Mouse (Mus musculus): ENCODE data around the gene Krtap9-3. TPM values are rescaled to one million over a fixed set of nuclear protein-coding genes. Genes with fewer than 3 reads are reported as not detected.

Gene Krtap9-3
- total and polyA plus RNA-seq, 2 experiments from 2014 or later: not detected

GRCm38 (mm10) chr11:99573164-99573563 lies 24.7 kb downstream of the Krtap9-3 start:
- Histone ChIP-seq H3K4me2 (ENCODE audit: low read depth) (no peak overlapping the region), H3K36me3 (ENCODE audit: insufficient read depth) (no peaks in the 10 kb centered on the region), H3K27me3 (ENCODE audit: insufficient read depth, low read length) (no peaks in the 10 kb centered on the region), H3K4me1 (ENCODE audit: insufficient read depth) (no peaks in the 10 kb centered on the region), H3K4me3 (ENCODE audit: low read depth, low read length) (no peak overlapping the region), H3K9ac (no peak overlapping the region), H3K9me3 (ENCODE audit: low read length) (no peaks in the 10 kb centered on the region), H3K27ac (ENCODE audit: low read depth, low read length) (no peak overlapping the region)
- WGBS: 24% methylated on average over 4 of the region's 4 CpGs
- TF ChIP-seq CTCF (IDR thresholded peaks at IDR 0.05; ENCODE audit: low read depth): no peak
- no peak for DNase-seq
- no peak for ATAC-seq

- no peak for DNase-seq
- no peaks in the 10 kb centered on the region for H3K27me3 ChIP-seq (ENCODE audit: insufficient read depth, low read length)
- TF ChIP-seq CTCF (IDR thresholded peaks at IDR 0.05; ENCODE audit: low read depth): no peak
- no peak within 1 kb of the TSS for H3K4me2 ChIP-seq (ENCODE audit: low read depth)
- no peak within 1 kb of the TSS for H3K27ac ChIP-seq (ENCODE audit: low read depth, low read length)
- H3K9ac ChIP-seq: no peak within 1 kb of the TSS
- no peaks in the 10 kb centered on the region for H3K4me1 ChIP-seq (ENCODE audit: insufficient read depth)
- H3K4me3 ChIP-seq (ENCODE audit: low read depth, low read length): no peak within 1 kb of the TSS
- WGBS: 94% methylated on average over 7 of the region's 7 CpGs
- no peaks in the 10 kb centered on the region for H3K9me3 ChIP-seq (ENCODE audit: low read length)
- ATAC-seq: no peak
- H3K36me3 ChIP-seq (ENCODE audit: insufficient read depth): no peaks in the 10 kb centered on the region
Observed at GRCm38 (mm10) chr11:99566530-99566929, 31.4 kb downstream of the Krtap9-3 start, which contains the start of gene Krtap3-1. Krtap3-1 (minus strand) TSS chr11:99566630.

- Histone ChIP-seq H3K4me2 (ENCODE audit: low read depth) (no peak overlapping the region), H3K4me1 (ENCODE audit: insufficient read depth) (no peaks in the 10 kb centered on the region), H3K9ac (no peak overlapping the region), H3K9me3 (ENCODE audit: low read length) (no peaks in the 10 kb centered on the region), H3K27me3 (ENCODE audit: insufficient read depth, low read length) (no peaks in the 10 kb centered on the region), H3K4me3 (ENCODE audit: low read depth, low read length) (no peak overlapping the region), H3K27ac (ENCODE audit: low read depth, low read length) (no peak overlapping the region), H3K36me3 (ENCODE audit: insufficient read depth) (no peaks in the 10 kb centered on the region)
- WGBS: 85% methylated on average over 6 of the region's 6 CpGs
- no peak for TF ChIP-seq CTCF (IDR thresholded peaks at IDR 0.05; ENCODE audit: low read depth)
- ATAC-seq: no peak
- DNase-seq: no peak
Observed at GRCm38 (mm10) chr11:99562580-99562979, 35.3 kb downstream of the Krtap9-3 start.

- H3K9ac ChIP-seq: no peak within 1 kb of the TSS
- no peaks in the 10 kb centered on the region for H3K9me3 ChIP-seq (ENCODE audit: low read length)
- H3K27ac ChIP-seq (ENCODE audit: low read depth, low read length): no peak within 1 kb of the TSS
- ATAC-seq: no peak
- no peak within 1 kb of the TSS for H3K4me3 ChIP-seq (ENCODE audit: low read depth, low read length)
- no peak for DNase-seq
- WGBS: 95% methylated on average over 9 of the region's 9 CpGs
- no peaks in the 10 kb centered on the region for H3K27me3 ChIP-seq (ENCODE audit: insufficient read depth, low read length)
- TF ChIP-seq CTCF (IDR thresholded peaks at IDR 0.05; ENCODE audit: low read depth): no peak
- H3K4me2 ChIP-seq (ENCODE audit: low read depth): no peak within 1 kb of the TSS
- no peaks in the 10 kb centered on the region for H3K36me3 ChIP-seq (ENCODE audit: insufficient read depth)
- no peaks in the 10 kb centered on the region for H3K4me1 ChIP-seq (ENCODE audit: insufficient read depth)
Observed at GRCm38 (mm10) chr11:99559366-99559765, 38.5 kb downstream of the Krtap9-3 start, which contains the start of gene Gm11939. Gm11939 (minus strand) TSS chr11:99559466.

- Histone ChIP-seq H3K4me1 (ENCODE audit: insufficient read depth) (no peaks in the 10 kb centered on the region), H3K27ac (ENCODE audit: low read depth, low read length) (no peak overlapping the region), H3K36me3 (ENCODE audit: insufficient read depth) (no peaks in the 10 kb centered on the region), H3K9ac (no peak overlapping the region), H3K27me3 (ENCODE audit: insufficient read depth, low read length) (no peaks in the 10 kb centered on the region), H3K4me2 (ENCODE audit: low read depth) (no peak overlapping the region), H3K4me3 (ENCODE audit: low read depth, low read length) (no peak overlapping the region), H3K9me3 (ENCODE audit: low read length) (no peaks in the 10 kb centered on the region)
- ATAC-seq (no peak), DNase-seq (no peak)
- 91% methylated on average over 3 of the region's 3 CpGs for WGBS
- TF ChIP-seq CTCF (IDR thresholded peaks at IDR 0.05; ENCODE audit: low read depth): no peak
Observed at GRCm38 (mm10) chr11:99557976-99558745, 39.7 kb downstream of the Krtap9-3 start.

GRCm38 (mm10) chr11:99556753-99557152 lies 41.2 kb downstream of the Krtap9-3 start, which contains the start of gene Krtap3-2:
Krtap3-2 (minus strand) TSS chr11:99556853.
- ATAC-seq (no peak), DNase-seq (no peak)
- Histone ChIP-seq H3K27me3 (ENCODE audit: insufficient read depth, low read length) (no peaks in the 10 kb centered on the region), H3K4me1 (ENCODE audit: insufficient read depth) (no peaks in the 10 kb centered on the region), H3K4me3 (ENCODE audit: low read depth, low read length) (no peak within 1 kb of the TSS), H3K9me3 (ENCODE audit: low read length) (no peaks in the 10 kb centered on the region), H3K9ac (no peak within 1 kb of the TSS), H3K27ac (ENCODE audit: low read depth, low read length) (no peak within 1 kb of the TSS), H3K4me2 (ENCODE audit: low read depth) (no peak within 1 kb of the TSS), H3K36me3 (ENCODE audit: insufficient read depth) (no peaks in the 10 kb centered on the region)
- no peak for TF ChIP-seq CTCF (IDR thresholded peaks at IDR 0.05; ENCODE audit: low read depth)
- 95% methylated on average over 2 of the region's 2 CpGs for WGBS

GRCm38 (mm10) chr11:99556195-99556594 lies 41.7 kb downstream of the Krtap9-3 start:
- ATAC-seq (no peak), DNase-seq (no peak)
- Histone ChIP-seq H3K4me3 (ENCODE audit: low read depth, low read length) (no peak overlapping the region), H3K9ac (no peak overlapping the region), H3K9me3 (ENCODE audit: low read length) (no peaks in the 10 kb centered on the region), H3K4me2 (ENCODE audit: low read depth) (no peak overlapping the region), H3K27ac (ENCODE audit: low read depth, low read length) (no peak overlapping the region), H3K4me1 (ENCODE audit: insufficient read depth) (no peaks in the 10 kb centered on the region), H3K27me3 (ENCODE audit: insufficient read depth, low read length) (no peaks in the 10 kb centered on the region), H3K36me3 (ENCODE audit: insufficient read depth) (no peaks in the 10 kb centered on the region)
- TF ChIP-seq CTCF (IDR thresholded peaks at IDR 0.05; ENCODE audit: low read depth): no peak
- WGBS: 94% methylated on average over 2 of the region's 2 CpGs
